Mouse (Mus musculus) bone marrow macrophage, adult 2 months (primary cell): Measurements from ENCODE around the gene Banf1.

Source experiments
- CTCF ChIP-seq: IDR thresholded peaks from 2 replicates; pipeline ENCODE4 v1.5.1; 2012; ENCODE audit warnings: low read depth, mild to moderate bottlenecking, low read length, moderate library complexity
- POLR2A ChIP-seq: IDR thresholded peaks from 2 replicates; pipeline ENCODE4 v1.6.1; 2012; ENCODE audit warnings: mild to moderate bottlenecking, low read depth, low read length, borderline replicate concordance

- no peak for TF ChIP-seq CTCF
- TF ChIP-seq POLR2A: no peak
Measured at GRCm38 (mm10) chr19:5392892-5393291, 25.9 kb upstream of the Banf1 start.
